Mouse (Mus musculus): ENCODE measurements at regions not wholly inside any gene's neighbourhood (a gene's known extent, or its start where the extent isn't known, plus 50 kb on each side); places are given as distances from the start of the nearest gene placed in this dataset.

- DNase-seq (ENCODE audit: low spot score in 2 of 2): no peak
Measured at GRCm38 (mm10) chr1:151088535-151089125, 93.7 kb upstream of the Gm47985 start.

GRCm38 (mm10) chr1:151092035-151092434 is 90.3 kb upstream of the Gm47985 start:
- DNase-seq (ENCODE audit: low spot score in 2 of 2): no peak

DNA sequence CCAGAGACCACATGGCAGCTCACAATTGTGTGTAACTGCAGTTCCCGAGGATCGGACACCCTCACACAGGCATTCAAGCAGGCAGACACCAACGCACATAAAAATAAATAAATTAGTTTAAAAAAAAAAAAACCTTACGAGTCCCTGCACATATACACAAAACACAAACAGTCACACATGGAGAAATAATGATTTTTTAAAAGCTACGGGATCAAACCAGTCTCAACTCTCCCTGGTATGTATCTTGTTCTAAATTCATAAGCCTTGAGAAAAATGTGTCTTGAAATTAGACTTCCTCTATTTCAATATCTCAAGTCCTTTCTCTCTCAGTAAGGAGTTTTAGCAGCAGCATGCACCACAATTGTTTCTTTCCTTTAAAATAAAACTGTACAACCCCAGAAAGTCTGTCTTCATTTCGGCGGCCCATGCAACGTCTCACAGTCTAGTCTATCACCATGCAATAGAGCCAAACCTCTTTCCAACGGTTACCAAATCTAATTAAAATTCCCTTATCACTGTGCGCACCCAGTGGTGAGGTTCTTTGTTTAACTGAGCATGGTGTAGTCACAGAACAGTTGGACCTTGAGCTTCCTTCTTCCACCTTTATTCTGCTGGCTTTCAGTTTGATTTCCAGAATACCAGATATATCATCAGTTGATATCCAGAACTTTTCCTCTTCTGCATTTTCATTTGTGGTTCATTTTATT is 86.8 kb upstream of the Gm47985 start:
- no peak for DNase-seq (ENCODE audit: low spot score in 2 of 2)

DNA sequence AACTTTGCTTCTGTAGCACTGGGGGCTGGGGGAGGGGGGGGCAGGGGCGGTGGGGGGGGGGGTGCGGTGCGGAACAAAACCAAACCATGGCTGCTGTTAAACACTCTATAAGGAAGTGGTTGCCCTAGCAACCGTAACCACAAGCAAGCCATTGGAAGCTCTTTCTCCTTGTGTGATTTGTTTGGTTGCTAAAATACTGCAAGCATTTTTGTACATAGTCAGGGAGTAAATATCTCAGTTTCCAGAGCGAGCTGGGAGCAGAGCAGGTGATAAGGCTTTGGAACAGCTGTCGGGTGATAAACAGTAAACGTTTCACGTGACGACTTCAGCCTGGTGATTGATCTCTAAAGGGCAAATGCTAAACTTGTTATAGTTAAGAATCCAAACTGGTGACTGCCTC is 86.3 kb upstream of the Gm47985 start:
- DNase-seq (ENCODE audit: low spot score in 2 of 2): no peak

DNA sequence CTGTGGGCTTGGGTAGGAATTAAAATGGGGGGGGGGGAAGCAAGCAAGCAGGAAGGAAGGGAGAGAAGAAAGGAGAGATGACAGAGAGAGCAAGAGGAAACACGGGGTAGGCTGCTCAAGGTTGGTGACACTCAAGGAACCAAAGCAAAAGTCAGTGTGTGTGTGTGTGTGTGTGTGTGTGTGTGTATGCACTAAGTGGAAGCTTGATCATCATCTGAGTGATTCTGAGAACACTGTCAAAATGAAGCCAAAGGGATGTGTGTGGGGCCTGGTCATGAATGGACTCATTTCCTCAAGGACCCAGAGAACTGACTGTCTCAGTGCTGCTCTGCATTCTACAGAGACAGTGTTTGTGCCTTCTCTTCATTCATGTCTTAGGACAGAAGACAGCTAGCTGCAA is 84.8 kb upstream of the Gm47985 start:
- no peak for DNase-seq (ENCODE audit: low spot score in 2 of 2)

GRCm38 (mm10) chr1:151098763-151099162 is 83.6 kb upstream of the Gm47985 start:
- no peak for DNase-seq (ENCODE audit: low spot score in 2 of 2)

GRCm38 (mm10) chr1:151100565-151101483 is 81.5 kb upstream of the Gm47985 start:
- DNase-seq (ENCODE audit: low spot score in 2 of 2): no peak

DNA sequence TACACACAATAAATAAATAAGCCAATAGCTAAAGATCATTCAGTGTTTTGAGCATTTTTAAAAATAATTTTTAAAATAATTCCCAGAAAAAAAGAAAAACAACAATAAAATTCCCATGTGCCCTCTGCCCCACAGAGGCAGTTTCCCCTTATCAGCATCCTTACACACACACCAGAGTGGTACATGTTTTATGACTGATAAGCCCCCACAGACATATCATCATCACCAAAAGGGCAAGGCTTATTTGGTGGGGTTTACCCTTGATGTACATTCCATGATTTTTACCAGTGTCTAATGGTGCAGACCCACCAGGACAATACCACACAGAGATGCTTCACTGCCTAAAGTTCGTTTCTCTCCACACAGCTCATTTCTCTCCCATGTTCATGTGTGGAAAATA is 80.8 kb upstream of the Gm47985 start:
- no peak for DNase-seq (ENCODE audit: low spot score in 2 of 2)

DNA sequence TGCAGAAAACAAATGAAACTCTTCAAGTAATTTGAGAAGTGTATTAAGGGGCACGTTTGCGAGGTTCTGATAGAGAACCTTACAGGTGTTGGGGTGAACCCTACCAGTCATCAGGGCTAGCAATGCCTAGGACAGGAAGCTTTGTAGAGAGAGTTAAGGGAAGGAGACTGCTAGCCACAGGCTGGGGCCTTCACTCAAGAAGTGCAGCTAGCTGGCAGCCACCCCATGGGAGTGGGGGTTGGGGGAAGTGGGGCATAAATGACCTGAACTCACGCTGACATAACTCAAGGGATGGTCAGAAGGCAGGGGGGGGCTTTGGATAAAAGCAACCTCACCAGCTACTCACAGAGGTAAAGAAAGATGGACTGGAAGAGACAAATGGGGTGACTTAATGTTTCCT is 80.3 kb upstream of the Gm47985 start:
- no peak for DNase-seq (ENCODE audit: low spot score in 2 of 2)

GRCm38 (mm10) chr1:151102646-151103391 is 79.5 kb upstream of the Gm47985 start:
- no peak for DNase-seq (ENCODE audit: low spot score in 2 of 2)

DNA sequence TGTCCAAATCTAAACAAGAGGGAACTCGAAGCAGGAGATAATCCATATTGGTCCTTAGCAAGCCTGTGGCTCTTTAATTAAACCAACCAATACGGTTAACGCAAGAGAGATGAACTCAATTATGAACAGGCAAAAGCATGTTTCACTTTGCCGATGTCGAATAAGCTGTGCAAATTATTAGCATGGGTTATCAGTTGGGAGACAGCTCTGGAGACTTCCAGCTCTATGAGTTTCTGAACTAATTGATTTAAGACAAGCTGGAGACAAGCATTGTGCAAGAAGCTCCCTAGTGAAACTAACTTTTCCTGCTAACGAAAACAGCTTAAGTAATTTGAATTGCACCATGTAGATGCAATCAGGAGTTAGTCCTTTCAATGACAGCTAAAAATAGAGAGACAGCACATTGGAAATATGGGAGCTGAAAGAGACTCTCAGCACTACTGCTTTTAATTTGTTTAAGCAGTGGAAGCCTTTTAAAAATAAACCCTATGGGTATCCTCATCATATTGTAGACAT is 78.8 kb upstream of the Gm47985 start:
- DNase-seq (ENCODE audit: low spot score in 2 of 2): no peak

DNA sequence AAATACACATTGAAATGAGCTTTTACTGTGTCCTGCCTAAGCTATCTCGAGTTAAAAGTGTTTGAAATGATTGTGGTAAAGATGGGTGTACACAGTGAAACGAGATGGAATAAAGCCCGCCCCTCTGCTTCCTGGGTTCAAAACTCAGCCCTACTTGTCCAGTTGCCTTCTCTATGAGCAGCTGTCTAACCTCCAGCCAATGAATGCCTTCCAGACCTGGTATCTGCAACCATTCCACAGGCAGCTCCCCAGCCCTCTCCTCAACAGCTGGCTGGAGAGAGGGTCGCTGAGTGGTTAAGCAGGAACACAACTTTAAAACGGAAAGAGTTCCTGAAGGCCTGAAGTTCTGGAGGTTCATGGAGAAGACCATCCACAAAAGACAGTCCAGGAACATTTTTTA is 78.0 kb upstream of the Gm47985 start:
- no peak for DNase-seq (ENCODE audit: low spot score in 2 of 2)

GRCm38 (mm10) chr1:151104806-151105205 is 77.5 kb upstream of the Gm47985 start:
- DNase-seq (ENCODE audit: low spot score in 2 of 2): no peak

- DNase-seq (ENCODE audit: low spot score in 2 of 2): no peak
Measured at GRCm38 (mm10) chr1:151105251-151105650, 77.1 kb upstream of the Gm47985 start.

DNA sequence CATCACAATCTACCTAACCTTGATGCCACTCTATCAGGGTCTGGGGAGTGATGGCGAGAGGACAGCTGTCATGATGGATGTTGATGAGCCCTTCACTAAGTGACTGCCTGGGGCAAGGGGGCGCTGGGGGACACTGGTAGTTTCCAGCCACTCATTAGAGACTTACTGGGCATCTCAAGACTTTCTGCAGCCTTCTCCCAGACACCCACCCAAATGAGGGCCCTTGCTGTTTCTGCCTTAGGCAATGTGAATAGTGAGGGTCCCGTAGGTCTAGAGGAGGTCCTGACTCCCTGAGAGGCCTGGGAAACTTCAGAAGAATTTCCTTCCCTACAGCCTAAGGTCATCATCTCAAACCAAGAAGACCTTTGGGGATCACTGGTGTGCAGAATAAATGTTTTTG is 74.9 kb upstream of the Gm47985 start:
- no peak for DNase-seq (ENCODE audit: low spot score in 2 of 2)

GRCm38 (mm10) chr1:151109333-151109732 is 73.0 kb upstream of the Gm47985 start:
- DNase-seq (ENCODE audit: low spot score in 2 of 2): no peak

- DNase-seq (ENCODE audit: low spot score in 2 of 2): no peak
Measured at GRCm38 (mm10) chr1:151110412-151110811, 71.9 kb upstream of the Gm47985 start.

DNA sequence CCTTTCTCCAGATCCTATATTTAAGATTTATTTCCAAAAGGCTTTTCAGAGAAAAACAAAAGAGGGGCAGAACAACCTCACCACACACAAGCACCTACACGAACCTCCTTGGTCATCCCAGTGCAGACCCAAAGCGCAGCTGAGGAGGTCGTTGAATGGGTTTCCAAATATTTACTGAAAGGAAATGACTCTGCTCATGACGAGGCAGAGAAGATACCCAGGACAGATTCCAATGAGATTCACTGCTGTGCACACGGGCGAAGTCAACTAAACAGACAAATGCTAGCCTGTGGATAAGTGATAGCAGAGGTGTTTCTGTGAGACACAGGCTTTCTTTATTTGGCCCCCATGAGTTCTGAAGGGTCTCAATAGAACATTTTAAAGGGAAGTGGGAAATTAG is 70.7 kb upstream of the Gm47985 start:
- DNase-seq (ENCODE audit: low spot score in 2 of 2): no peak

DNA sequence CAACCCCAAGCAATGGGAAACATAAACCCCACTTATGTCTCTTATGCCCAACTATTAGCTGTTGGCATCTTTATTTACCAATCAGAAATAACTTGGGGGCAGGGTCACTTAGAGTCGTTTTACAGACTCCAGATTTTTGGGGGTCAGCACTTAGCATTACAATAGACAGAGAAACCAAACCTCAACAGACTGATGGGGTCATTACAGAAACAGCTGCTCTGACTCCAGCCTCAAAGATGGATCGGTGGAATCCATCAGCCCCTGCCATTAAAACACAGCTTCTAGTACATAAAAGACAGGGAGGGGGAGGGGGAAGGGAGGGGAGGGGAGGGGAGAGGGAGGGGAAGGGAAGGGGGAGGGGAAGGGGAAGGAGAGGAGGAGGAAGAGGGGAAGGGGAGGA is 69.9 kb upstream of the Gm47985 start:
- no peak for DNase-seq (ENCODE audit: low spot score in 2 of 2)

- no peak for DNase-seq (ENCODE audit: low spot score in 2 of 2)
Measured at GRCm38 (mm10) chr1:151113199-151113598, 69.1 kb upstream of the Gm47985 start.

- no peak for DNase-seq (ENCODE audit: low spot score in 2 of 2)
Measured at GRCm38 (mm10) chr1:151118530-151118929, 63.8 kb upstream of the Gm47985 start.

DNA sequence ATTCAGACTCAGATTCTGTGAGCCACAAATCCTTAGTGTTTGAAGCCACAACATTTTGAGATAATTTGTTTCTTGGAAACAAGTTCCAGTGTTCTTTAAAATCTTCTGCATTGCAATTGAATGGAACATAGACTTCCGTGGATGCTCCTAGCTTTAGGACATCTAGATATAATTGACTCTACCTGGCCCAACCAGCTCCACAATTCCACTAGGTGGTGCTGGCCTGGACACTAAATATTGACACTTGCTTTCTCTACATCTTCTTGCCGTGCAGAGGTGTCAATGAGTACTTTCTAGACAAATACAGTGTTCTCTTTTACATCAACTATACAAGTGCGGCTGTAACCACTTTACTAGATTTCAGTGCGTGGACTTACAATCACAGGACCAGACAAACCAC is 63.4 kb upstream of the Gm47985 start:
- no peak for DNase-seq (ENCODE audit: low spot score in 2 of 2)

Data from frontal cortex, postnatal 10 days (tissue).